Mouse (Mus musculus): ENCODE measurements at regions not wholly inside any gene's neighbourhood (a gene's known extent, or its start where the extent isn't known, plus 50 kb on each side); places are given as distances from the start of the nearest gene placed in this dataset.

DNA sequence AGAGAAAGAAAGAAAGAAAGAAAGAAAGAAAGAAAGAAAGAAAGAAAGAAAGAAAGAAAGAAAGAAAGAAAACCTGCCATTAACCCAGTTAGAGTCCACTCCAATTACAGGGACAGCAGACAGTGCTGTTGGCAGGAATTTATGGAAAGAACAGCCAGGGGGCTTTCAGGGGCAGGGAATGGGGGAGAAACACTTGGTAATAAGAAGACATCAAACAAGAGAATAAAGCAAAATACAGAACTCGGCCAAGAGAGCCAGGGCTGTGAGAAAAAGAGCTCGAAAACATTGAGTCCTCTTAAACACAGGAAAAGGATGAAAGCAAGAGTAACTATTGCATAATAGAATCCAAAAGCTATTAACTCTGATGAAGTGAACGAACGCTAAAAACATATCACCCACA is 371.0 kb upstream of the Hs6st1 start:
- no peak for TF ChIP-seq ZNF384 (IDR thresholded peaks at IDR 0.05; ENCODE audit: low read depth, low read length)
- no peak for TF ChIP-seq MAFK (IDR thresholded peaks at IDR 0.05; ENCODE audit: insufficient read depth, low read depth, low read length)
- TF ChIP-seq CHD2 (IDR thresholded peaks at IDR 0.05; ENCODE audit: low read depth, low read length) = no peak
- TF ChIP-seq HCFC1 (IDR thresholded peaks at IDR 0.05; ENCODE audit: borderline replicate concordance, insufficient read depth, low read length) = no peak
- TF ChIP-seq ZC3H11A (IDR thresholded peaks at IDR 0.05; ENCODE audit: borderline replicate concordance, low read depth, low read length) = no peak
